Mouse (Mus musculus) ES-CJ7 (cell line): ENCODE measurements at regions not wholly inside any gene's neighbourhood (a gene's known extent, or its start where the extent isn't known, plus 50 kb on each side); places are given as distances from the start of the nearest gene placed in this dataset.
"Not testable (repeated sequence)": the region's sequence is repeated elsewhere in the genome, so short reads cannot be mapped to it uniquely, and the experiment has no call there.

Experiments
- DNase-seq: peaks from one replicate; pipeline ENCODE4 v3.0.0; 2011; ENCODE audit warnings: low read depth, low spot score

DNA sequence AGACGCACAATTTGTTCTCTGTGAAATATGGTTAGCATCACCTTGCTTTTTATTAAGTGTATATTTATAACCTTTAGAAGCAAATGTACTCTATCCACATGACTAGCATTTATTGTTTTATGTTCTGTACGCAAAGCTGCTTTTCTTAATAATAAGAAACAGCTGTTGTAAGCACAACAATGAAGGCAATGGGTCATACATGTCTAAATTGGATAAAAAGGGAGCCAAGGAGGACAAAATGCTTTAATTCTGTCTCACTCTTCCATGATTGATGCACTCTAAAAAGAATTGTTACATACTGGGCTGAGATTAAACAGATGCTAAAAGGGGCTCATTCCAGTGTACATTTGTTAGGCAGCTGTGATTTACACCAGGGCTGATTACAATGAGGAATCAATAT lies 232.7 kb upstream of the Gm21293 start:
- DNase-seq, result no peak

DNA sequence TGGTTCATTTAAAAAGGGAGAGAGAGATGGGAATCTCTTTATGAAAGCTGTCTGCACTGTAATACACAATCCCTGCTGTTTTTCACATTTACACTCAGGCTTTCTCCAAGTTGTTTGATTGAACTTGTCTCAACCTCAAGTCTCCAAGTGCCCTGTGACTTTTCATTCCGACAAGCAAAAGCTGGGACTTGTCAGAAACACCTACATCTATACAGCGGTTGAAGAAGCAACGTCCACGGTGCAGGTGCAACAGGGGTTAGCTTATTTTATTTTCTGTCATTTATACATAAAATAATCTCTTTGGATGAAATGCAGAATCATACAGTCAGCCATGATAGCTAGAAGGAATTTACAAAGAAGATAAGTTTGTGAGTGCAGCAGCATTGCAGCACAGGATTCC lies 184.6 kb upstream of the Gm21293 start:
- DNase-seq, result no peak

DNA sequence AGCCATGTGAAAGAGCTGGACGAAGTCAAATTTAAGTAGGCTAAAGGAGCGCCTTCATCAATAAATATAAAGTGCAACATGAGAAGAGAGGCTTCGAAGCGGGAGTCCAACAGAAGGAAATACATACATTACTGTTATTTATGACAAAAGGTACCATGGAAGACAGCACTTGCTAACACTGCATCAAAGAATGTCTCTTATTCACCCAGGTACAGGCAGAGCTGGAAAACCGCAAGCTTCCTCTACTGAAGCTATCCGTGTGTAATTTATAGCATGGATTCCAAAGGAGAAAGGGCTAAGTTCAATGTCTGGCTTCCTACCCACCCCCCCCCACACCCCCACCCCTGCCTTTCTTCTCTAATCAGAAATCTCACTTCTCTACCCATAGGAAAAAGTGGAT lies 166.7 kb upstream of the Gm21293 start:
- DNase-seq, result no peak

DNA sequence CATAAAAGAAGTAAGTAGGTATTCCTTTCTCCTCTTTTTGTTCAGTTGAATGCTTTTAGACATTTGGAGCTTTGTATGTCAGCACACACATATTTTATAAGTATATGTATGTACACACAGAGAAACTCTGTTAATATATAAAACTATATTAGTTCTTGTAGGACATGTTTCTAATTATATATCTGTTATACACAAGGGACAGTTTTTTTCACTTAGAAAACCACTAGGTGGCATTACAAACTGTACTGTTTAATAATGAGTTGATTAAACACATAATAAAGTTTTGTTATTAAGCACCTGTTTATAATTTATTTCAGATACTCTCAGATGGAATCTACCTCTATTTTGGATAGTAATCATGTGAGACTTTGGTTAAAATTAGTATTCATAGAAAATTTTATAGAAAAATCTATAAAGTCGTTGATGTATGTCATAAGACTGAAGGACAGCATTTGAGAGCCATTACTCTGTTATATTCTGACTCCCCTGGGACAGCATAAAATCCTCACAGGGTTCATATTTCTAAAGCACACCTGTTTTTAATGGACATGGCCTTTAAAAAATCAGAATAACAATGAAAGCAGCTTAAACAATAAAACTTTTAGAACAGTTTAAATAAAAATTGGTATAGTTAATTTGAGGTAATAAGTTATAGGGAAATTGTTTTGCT lies 158.4 kb upstream of the Gm21293 start:
- DNase-seq, result no peak

DNA sequence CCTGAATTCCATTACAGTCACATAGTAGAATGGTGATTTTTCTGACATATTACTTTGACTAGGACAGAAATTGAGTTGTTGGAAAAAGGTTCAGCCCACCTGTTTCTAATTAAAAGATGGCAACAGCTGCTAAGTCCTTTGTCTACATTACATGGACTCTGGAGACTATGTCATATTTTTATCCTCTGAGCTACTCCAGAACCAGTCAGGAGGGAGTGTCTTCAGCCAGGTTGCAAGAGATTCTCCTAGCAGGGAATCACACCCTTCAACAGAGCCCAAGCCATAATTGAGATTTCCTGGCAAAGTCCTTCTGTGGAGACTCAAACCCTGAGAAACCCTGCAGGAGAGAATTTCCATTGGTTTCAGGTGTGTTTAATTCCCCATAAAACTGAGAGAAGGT lies 123.2 kb upstream of the Gm21293 start:
- DNase-seq, result no peak

DNA sequence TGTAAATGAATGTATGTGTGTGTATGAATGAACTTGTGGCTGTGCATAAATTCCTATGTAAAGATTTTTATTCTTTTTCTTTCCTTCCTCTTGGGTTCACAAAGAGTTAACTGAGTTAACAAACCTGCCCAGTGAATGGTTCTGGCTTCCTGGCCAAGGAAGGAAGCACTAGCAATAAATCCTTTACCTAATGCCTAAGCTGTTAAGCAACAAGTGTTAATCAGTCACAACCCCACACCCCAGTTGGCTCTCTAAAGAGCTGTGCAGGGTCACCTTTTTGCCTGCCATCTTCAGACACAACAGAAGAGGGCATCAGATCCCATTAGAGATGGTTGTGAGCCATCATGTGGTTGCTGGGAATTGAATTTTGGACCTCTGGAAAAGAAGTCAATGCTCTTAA lies 121.2 kb upstream of the Gm21293 start:
- no peak for DNase-seq

DNA sequence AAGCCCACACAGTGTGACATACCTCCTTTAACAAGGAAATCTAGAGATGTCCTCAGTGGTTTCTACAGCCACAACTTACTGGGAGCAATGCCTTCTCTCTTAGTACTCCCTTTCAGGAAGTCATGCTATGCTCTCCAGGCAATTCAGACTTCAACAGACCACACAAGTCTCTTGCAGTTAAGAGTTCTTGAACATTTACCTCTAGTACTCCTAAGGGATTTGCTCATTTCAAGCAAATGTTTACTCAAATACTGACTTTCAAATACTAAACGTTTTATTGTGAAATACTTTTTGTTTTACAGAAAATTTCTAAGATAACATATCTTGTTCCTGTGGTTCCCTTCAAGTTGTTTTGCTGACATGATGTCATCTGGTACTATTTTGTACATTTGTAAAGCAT lies 114.6 kb upstream of the Gm21293 start:
- no peak for DNase-seq

DNA sequence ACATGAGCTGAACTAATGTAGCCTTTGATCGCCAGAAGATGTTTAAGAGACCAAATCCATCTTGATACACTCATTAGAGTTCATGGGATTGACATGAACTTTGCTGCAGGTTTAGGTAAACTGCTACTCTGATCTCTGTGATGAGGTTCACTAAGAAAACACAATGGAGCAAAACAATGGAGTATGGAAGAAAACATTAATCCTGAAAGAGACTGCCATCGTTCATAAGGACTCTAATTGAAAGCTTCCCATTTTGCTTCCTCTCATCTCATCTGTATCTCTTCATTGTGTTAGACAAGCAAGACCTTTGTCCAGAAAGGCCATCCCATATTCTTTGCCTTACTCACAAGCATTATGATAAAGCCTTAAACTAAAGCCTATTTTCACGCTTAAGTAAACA lies 110.0 kb upstream of the Gm21293 start:
- no peak for DNase-seq

DNA sequence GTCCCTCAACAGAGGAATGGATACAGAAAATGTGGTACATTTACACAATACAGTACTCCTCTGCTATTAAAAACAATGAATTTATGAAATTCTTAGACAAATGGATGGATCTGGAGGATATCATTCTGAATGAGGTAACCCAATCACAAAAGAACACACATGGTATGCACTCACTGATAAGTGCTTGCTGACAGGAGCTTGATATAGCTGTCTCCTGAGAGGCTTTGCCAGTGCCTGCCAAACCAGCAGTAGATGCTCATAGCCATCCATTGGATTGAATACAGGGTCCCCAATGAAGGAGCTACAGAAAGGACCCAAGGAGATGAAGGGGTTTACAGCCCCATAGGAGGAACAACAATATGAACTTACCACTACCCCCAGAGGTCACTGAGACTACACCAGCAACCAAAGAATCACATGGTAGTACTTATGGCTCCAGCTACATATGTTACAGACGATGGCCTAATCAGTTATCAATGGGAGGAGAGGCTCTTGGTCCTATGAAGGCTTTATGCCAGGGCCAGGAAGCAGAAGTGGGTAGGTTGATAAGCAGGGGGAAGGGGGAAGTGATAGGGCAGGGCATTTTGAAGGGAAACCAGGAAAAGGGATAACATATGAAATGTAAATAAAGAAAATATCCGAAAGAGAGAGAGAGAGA lies 100.9 kb upstream of the Gm21293 start:
- DNase-seq, result not testable (repeated sequence)

DNA sequence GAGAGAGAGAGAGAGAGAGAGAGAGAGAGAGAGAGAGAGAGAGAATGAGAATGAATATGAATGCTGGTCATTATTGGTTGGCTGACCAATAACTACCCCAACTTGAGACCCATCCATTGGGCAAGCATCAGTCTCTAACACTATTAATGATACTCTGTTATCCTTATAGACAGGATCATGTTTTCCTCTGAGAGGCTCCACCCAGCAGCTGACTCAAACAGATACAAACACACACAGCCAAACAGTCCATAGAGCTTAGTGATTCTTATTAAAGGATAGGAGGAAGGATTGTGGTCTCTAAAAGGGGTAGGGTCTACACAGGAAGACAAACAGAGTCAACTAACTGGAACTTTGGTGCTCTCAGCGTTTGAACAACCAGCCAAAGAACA lies 100.4 kb upstream of the Gm21293 start:
- DNase-seq, result no peak

DNA sequence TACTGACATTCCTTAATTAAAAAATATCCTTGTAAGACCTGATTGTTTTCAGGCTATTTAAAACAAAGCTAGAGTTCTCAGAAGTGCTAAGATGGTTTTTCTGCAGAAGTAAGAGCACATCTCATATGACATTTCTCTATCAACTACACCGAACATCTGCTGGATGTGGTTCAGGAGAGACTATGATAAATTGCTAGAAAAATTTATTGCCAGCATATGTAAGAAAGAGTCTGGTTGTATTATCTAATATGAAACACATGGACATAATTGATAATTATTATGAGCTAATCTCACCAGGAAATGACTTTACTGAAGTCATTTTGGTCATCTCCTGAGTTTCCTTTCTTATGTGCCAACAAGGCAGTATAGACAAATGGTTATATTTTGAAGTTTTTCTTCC lies 99.2 kb upstream of the Gm21293 start:
- no peak for DNase-seq
